Mouse (Mus musculus): ENCODE data around the gene Hsd17b12. TPM values are rescaled to one million over a fixed set of nuclear protein-coding genes. Genes with fewer than 3 reads are reported as not detected.
A peak's percentile ranks its signal among the peaks of the same experiment; 100 is the strongest.

The Hsd17b12 gene
- polyA plus RNA-seq, 1 experiment from 2014 or later = 138 TPM

DNA sequence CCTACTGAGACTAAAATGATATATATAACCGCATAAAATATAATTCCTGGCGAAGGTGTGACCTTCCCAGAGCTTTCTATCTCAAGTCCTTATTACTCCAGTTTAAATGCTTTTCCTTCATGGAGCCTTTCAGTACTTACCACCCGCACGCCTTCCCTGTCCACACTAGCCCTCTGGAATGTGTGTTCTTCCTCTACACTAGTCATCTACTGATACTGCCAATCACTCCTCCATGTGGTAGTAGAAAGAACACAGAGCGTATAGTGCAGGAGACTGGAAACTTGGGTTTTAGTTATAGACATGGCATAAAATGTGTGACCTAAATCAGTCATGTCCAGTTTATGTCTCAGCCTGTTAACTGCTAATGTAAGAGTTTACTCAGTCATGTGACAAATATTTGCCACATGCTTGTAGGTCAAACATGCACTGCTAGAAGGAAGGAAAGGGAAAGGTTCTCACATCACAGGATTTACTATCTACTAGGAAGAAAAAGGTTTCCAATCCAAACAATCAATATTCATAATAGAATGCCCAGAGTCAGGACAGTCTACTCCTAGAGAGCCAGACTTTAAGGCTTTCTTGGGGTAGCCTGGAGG is 91.1 kb downstream of the Hsd17b12 start:
- Histone ChIP-seq H3K9me3 (no peaks in the 10 kb centered on the region), H3K4me2 (no peak overlapping the region), H3K36me3 (no peaks in the 10 kb centered on the region), H3K27me3 (replicated peaks) (no peaks in the 10 kb centered on the region), H3K9ac (no peak overlapping the region), H3K4me1 (no peaks in the 10 kb centered on the region), H3K4me3 (replicated peaks) (no peak overlapping the region), H3K27ac (no peak overlapping the region)
- 83% methylated on average over 5 of the region's 5 CpGs for WGBS
- no peak for ATAC-seq (ENCODE audit: insufficient read depth, low FRiP score, low read depth)

DNA sequence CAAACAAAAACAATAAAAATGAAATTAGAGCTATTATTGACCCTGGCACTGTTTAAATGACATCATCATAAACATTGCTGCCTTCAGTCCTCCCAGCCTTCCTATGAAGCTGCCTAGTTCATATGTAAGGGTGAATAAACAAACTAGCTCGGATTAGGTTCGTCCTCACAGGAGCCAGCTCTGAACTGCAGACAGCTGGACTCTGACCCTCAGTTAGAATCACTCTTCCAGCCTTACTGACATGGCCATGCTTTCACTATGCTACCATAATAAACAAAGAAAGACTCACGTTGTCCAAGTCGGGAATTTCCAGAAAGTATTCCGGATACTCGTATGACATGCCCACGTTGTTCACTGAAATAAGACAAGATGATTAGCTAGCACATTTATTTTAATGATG is 91.6 kb downstream of the Hsd17b12 start:
- no peak overlapping the region for H3K9ac ChIP-seq
- no peak overlapping the region for H3K4me2 ChIP-seq
- ATAC-seq (ENCODE audit: insufficient read depth, low FRiP score, low read depth) = no peak
- no peak overlapping the region for H3K27ac ChIP-seq
- no peak overlapping the region for H3K4me3 ChIP-seq (replicated peaks)
- no peaks in the 10 kb centered on the region for H3K9me3 ChIP-seq
- 46% methylated on average over 7 of the region's 7 CpGs for WGBS
- no peaks in the 10 kb centered on the region for H3K27me3 ChIP-seq (replicated peaks)
- H3K36me3 ChIP-seq = no peaks in the 10 kb centered on the region
- H3K4me1 ChIP-seq = no peaks in the 10 kb centered on the region

DNA sequence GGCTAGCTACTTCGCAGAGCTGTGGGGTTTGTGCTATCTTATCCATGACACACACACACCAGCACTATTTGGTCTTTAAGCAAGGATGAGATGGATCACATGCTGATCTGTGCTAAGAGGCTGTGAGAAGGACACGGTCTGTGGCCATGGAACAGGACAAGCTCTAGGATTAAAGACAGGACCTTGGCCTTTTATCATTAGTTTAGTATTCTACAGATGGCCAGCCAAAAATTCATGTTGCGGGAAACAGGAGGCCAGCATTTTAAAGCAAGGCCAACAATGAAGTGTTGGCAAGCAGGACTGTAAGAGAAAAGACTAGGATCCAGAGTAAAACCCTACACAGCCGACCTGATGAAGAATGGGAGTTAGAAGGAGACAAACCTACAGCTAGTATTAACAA is 95.0 kb downstream of the Hsd17b12 start:
- H3K27me3 ChIP-seq (replicated peaks) = no peaks in the 10 kb centered on the region
- no peak overlapping the region for H3K4me2 ChIP-seq
- no peak for ATAC-seq (ENCODE audit: insufficient read depth, low FRiP score, low read depth)
- no peaks in the 10 kb centered on the region for H3K9me3 ChIP-seq
- H3K4me3 ChIP-seq (replicated peaks) = no peak overlapping the region
- WGBS = 89% methylated on average over 4 of the region's 4 CpGs
- H3K9ac ChIP-seq = no peak overlapping the region
- H3K4me1 ChIP-seq = no peaks in the 10 kb centered on the region
- H3K27ac ChIP-seq = no peak overlapping the region
- no peaks in the 10 kb centered on the region for H3K36me3 ChIP-seq

DNA sequence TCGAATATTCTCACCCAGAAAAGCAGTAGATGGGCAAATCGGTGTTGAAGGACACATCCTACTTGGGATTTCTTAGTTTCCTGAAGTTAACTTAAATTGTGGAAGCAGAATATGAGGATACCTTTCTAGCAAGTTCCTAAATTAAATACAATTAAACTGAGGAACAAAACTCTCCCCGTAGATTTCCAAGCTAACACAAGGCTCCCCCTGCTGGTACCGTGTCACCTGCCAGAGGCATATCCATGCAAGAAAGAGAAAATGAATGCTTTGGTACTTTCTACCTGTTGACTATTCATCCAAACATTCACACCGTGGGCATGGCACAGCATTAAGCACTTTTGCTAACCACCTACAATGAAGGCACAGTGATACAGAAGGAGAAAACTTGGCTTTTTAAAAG is 98.3 kb downstream of the Hsd17b12 start:
- Histone ChIP-seq H3K9ac (no peak overlapping the region), H3K4me1 (no peaks in the 10 kb centered on the region), H3K9me3 (no peaks in the 10 kb centered on the region), H3K27me3 (replicated peaks) (no peaks in the 10 kb centered on the region), H3K36me3 (no peaks in the 10 kb centered on the region), H3K4me2 (no peak overlapping the region), H3K4me3 (replicated peaks) (no peak overlapping the region), H3K27ac (no peak overlapping the region)
- WGBS = 78% methylated on average over 5 of the region's 5 CpGs
- ATAC-seq (ENCODE audit: insufficient read depth, low FRiP score, low read depth) = no peak

DNA sequence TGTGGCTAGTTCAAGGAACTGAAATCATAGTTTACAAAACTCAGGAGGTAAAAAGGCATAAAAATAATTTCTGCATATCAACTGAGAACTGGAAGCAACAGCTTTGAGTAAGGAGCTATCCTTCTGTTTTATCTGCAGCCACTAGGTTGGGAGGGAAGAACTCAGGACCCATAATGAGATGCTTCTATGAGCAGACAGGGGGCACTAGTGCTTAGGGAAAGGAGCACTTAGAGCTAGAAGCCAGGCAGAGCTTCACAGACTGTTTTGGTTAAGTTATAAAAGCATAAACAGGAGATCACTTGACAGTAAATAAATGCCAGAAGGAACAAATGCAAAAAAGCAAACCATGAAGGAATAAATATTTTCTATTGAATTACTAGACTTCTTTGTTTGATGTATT is 103.0 kb downstream of the Hsd17b12 start:
- no peak overlapping the region for H3K4me3 ChIP-seq (replicated peaks)
- H3K4me2 ChIP-seq = no peak overlapping the region
- no peak overlapping the region for H3K9ac ChIP-seq
- H3K27ac ChIP-seq = no peak overlapping the region
- no peaks in the 10 kb centered on the region for H3K9me3 ChIP-seq
- no peak for ATAC-seq (ENCODE audit: insufficient read depth, low FRiP score, low read depth)
- no peaks in the 10 kb centered on the region for H3K27me3 ChIP-seq (replicated peaks)
- H3K36me3 ChIP-seq = no peaks in the 10 kb centered on the region
- peaks cover 1% of the 10 kb centered on the region; the same call in 1 of the 2 replicates for H3K4me1 ChIP-seq

DNA sequence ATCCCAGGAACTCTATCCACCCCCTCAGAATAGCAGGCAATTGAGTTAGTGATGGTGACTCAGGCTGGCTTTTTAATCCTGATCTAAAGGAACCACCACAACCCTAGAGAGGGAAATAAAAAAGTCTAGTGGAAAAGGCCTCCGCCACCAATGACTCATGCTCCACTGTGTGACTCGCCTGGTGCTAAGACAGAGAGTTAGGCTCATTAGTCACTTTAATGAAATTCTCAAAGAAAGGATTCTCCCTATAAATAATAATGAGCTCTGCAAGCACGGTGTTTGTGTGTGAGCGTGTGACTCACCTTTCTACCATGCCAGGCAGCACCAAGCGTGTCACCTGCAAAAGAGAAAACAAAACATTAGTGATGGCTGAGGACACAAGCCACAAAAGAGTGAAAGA is 105.8 kb downstream of the Hsd17b12 start:
- Histone ChIP-seq H3K9me3 (no peaks in the 10 kb centered on the region), H3K4me1 (peaks cover 3% of the 10 kb centered on the region; the same call in 1 of the 2 replicates), H3K4me2 (no peak overlapping the region), H3K4me3 (replicated peaks) (no peak overlapping the region), H3K36me3 (no peaks in the 10 kb centered on the region), H3K9ac (no peak overlapping the region), H3K27ac (no peak overlapping the region), H3K27me3 (replicated peaks) (no peaks in the 10 kb centered on the region)
- 85% methylated on average over 5 of the region's 5 CpGs for WGBS
- no peak for ATAC-seq (ENCODE audit: insufficient read depth, low FRiP score, low read depth)

DNA sequence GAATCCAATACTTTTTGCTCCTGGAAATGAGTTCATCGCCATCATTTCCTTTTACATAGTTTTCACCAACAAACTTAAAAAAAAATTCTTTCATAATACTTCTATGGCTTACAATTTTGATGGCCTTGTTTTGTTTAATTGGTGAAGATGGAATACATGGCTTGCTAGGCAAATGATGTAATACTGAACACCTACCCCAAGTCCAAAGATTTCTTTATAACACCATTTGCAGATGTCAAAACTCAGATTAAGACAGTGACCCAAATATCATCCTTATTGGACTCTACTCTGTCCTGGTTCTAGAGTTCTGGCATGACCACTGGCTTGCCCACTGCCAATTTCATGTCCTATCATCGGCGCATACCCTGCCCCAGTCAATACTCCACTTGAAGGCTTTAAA is 106.9 kb downstream of the Hsd17b12 start:
- H3K36me3 ChIP-seq = no peaks in the 10 kb centered on the region
- no peak for ATAC-seq (ENCODE audit: insufficient read depth, low FRiP score, low read depth)
- H3K4me2 ChIP-seq = no peak overlapping the region
- WGBS = 96% methylated on average over 3 of the region's 3 CpGs
- no peak overlapping the region for H3K27ac ChIP-seq
- no peak overlapping the region for H3K9ac ChIP-seq
- H3K4me3 ChIP-seq (replicated peaks) = no peak overlapping the region
- peaks cover 3% of the 10 kb centered on the region; the same call in 1 of the 2 replicates for H3K4me1 ChIP-seq
- H3K27me3 ChIP-seq (replicated peaks) = no peaks in the 10 kb centered on the region
- no peaks in the 10 kb centered on the region for H3K9me3 ChIP-seq

DNA sequence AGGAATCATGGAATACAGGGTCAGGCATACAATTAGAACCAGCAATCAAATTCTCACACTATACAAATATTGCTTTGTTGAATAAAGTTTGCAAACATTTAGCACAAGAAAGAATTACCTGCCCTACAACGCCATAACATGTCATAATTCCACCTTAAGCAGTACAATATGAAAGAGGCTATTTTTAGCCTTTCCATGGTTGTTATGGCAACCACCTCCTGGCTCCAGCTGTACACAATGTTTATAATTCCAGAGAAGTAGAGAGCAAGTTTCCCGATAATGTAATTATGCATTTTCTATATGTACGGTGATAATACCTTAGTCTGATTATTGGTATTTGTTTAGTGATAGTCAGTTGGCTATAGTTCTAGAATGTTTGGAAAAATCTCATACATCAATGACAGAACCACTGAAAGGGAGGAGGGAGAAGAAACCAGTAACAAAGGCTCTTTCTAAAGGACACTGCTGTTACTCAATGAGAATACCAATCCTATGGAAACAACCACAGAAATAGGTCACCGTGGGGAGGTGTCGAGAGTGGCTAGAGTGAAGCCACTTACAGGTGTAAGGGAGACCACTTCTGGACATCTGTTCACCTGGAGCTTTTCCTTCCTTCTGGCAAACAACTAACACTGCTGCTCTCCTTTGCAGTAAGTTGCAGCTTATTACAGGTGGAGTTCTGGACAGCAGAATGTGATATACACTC is 108.1 kb downstream of the Hsd17b12 start:
- Histone ChIP-seq H3K36me3 (no peaks in the 10 kb centered on the region), H3K4me1 (peaks cover 3% of the 10 kb centered on the region; the same call in 1 of the 2 replicates), H3K27ac (no peak overlapping the region), H3K27me3 (replicated peaks) (no peaks in the 10 kb centered on the region), H3K9me3 (no peaks in the 10 kb centered on the region), H3K9ac (no peak overlapping the region), H3K4me3 (replicated peaks) (no peak overlapping the region), H3K4me2 (no peak overlapping the region)
- WGBS = 38% methylated on average over 5 of the region's 5 CpGs
- ATAC-seq (ENCODE audit: insufficient read depth, low FRiP score, low read depth) = peak; percentile 78

DNA sequence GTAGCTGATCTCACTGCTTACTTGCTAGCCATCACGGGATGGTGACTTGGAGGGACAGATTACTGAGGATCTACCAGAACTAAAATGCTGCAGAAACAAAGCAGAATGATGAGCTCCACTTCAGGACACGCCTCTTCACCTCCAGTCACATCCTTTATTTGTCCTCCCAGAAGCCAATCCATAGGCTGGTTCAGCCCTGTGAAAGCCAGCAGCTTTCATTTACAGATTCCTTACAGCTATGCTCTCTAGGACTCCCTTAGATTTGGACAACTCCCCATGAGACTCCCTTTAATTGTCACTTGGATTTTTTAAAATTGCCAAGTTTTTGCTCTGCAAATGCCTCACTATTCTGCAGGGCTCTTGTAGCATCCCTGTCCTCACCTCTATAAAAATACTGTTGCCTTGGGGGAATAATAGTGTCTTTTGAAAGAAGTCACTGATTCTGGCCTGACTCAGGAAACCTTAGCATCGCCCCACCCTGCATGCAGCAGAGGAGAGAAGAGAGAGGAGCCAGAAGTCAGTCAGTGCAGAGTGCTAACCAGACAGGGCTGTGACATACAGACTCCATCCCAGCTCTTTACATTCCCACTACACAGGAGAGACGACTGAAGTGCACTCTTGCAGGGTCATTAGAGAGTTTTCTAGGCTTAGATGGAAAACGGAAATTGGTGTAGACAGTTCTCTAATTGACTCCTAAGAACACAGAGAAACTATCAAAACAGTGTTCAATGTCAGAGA is 108.9 kb downstream of the Hsd17b12 start:
- no peak for ATAC-seq (ENCODE audit: insufficient read depth, low FRiP score, low read depth)
- no peaks in the 10 kb centered on the region for H3K36me3 ChIP-seq
- H3K4me3 ChIP-seq (replicated peaks) = no peak overlapping the region
- H3K27me3 ChIP-seq (replicated peaks) = no peaks in the 10 kb centered on the region
- H3K9ac ChIP-seq = no peak overlapping the region
- peaks cover 3% of the 10 kb centered on the region; the same call in 1 of the 2 replicates for H3K4me1 ChIP-seq
- H3K9me3 ChIP-seq = no peaks in the 10 kb centered on the region
- H3K27ac ChIP-seq = 0 out of 2 replicates have a peak overlapping the region, but pooled peaks have one; percentile 1
- WGBS = 52% methylated on average over 5 of the region's 5 CpGs
- H3K4me2 ChIP-seq = no peak overlapping the region

DNA sequence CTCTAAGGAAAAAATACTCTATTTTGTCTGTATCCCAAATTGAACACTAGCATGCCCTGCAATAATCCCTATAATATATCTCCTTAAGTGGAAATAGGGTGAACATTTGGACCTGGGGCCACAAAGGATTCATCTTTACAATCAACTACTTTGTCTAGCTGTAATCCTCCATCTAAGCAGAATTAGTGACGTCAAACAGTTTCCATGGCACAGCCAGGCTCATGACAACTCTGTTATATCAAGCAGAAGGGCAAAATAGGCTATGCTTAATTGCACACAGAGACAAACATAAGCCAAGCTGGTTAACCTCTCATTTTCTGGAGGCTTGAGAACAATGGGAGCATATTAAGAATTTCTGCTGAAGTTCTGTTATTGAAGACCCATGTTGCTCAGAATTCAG is 109.5 kb downstream of the Hsd17b12 start:
- H3K9ac ChIP-seq = no peak overlapping the region

DNA sequence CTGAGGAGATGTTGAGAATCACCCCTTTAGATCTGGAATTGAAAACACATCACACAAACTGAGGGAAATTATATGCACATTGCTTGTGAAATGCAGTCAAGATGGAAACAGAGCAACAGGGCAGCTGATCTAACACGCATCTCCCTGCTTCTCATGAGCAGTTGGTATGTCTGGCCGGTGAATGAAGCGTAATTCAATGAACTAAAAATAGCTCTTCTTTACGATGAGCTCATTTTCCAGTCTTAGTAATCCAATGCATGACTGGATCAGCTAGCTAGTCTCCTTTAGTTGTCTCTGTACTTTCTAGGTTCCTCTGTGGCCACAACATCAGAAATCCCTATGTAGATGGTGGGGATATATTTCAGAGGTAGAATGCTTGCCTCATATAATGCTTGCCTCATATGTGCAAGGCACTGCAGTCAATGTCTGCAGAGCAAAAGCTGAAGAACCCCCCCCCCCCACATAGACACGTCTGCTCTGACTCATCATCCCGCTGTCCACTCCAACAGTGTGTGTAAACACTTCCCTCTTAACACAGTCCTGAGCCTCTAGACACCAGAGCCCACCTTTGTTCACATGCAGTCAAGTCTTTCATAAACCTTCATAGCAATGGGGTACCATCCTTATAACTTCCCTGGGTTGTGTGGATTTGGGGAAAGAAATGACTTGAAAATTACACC is 112.2 kb downstream of the Hsd17b12 start:
- no peak for ATAC-seq (ENCODE audit: insufficient read depth, low FRiP score, low read depth)
- 58% methylated on average over 6 of the region's 6 CpGs for WGBS
- Histone ChIP-seq H3K9me3 (no peaks in the 10 kb centered on the region), H3K4me2 (no peak overlapping the region), H3K27ac (no peak overlapping the region), H3K27me3 (replicated peaks) (no peaks in the 10 kb centered on the region), H3K4me3 (replicated peaks) (no peak overlapping the region), H3K9ac (no peak overlapping the region), H3K36me3 (no peaks in the 10 kb centered on the region), H3K4me1 (peaks cover 3% of the 10 kb centered on the region; the same call in 1 of the 2 replicates)

More for the DNA sequence above, 109.5 kb downstream of the Hsd17b12 start:
- H3K27ac ChIP-seq = no peak overlapping the region
- no peak overlapping the region for H3K4me3 ChIP-seq (replicated peaks)
- H3K4me2 ChIP-seq = no peak overlapping the region
- WGBS = 50% methylated on average over 1 of the region's 1 CpGs
- H3K9me3 ChIP-seq = no peaks in the 10 kb centered on the region
- no peaks in the 10 kb centered on the region for H3K36me3 ChIP-seq
- no peaks in the 10 kb centered on the region for H3K27me3 ChIP-seq (replicated peaks)
- peaks cover 3% of the 10 kb centered on the region; the same call in 1 of the 2 replicates for H3K4me1 ChIP-seq
- no peak for ATAC-seq (ENCODE audit: insufficient read depth, low FRiP score, low read depth)

DNA sequence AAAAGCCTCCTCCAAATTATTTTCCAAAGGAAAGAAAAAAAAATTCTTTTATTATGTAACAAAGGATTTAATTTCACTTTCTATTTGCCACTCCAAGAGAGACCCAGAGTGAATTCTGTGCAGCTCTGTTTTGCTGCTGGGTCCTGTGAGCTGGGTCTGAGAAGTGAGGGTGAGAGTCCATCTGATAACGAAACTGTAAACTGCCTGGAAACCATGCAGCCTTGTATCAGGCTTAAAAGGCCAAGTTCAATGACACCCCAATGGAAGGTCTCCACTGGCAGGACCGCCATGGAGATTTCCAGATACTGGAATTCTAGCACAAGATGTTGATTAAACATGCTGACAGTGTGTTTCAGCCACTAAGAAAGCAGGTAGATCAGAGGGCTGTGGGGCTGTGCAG is 113.6 kb downstream of the Hsd17b12 start:
- no peak for ATAC-seq (ENCODE audit: insufficient read depth, low FRiP score, low read depth)
- no peaks in the 10 kb centered on the region for H3K36me3 ChIP-seq
- H3K27me3 ChIP-seq (replicated peaks) = no peaks in the 10 kb centered on the region
- H3K9me3 ChIP-seq = no peaks in the 10 kb centered on the region
- H3K4me1 ChIP-seq = no peaks in the 10 kb centered on the region
- no peak overlapping the region for H3K4me3 ChIP-seq (replicated peaks)
- H3K9ac ChIP-seq = no peak overlapping the region
- 66% methylated on average over 2 of the region's 2 CpGs for WGBS
- H3K27ac ChIP-seq = no peak overlapping the region
- no peak overlapping the region for H3K4me2 ChIP-seq

Measured in stomach, embryonic 15.5 days (tissue).